Mouse (Mus musculus) embryonic fibroblast, embryonic 13.5 days (primary cell): ENCODE data around the gene Cand1. TPM values are rescaled to one million over a fixed set of nuclear protein-coding genes. Genes with fewer than 3 reads are reported as not detected.

Experiments
- H3K27ac ChIP-seq: 2 replicates; pipeline ENCODE4 v1.5.1; 2012; ENCODE audit warnings: low read length, control low read depth, inconsistent platforms; ENCODE audit not compliant: insufficient read depth
- H3K4me1 ChIP-seq: 2 replicates; pipeline ENCODE4 v1.6.1; 2011; ENCODE audit warnings: low read length; ENCODE audit not compliant: control insufficient read depth, insufficient read depth
- H3K4me3 ChIP-seq: 2 replicates; pipeline ENCODE4 v1.5.1; 2011; ENCODE audit warnings: mild to moderate bottlenecking, control low read depth, low read length; ENCODE audit not compliant: insufficient read depth
- CTCF ChIP-seq: IDR thresholded peaks from 2 replicates; pipeline ENCODE4 v1.5.1; 2011; ENCODE audit warnings: mild to moderate bottlenecking, control low read depth, low read length, moderate library complexity, borderline replicate concordance; ENCODE audit not compliant: insufficient read depth
- POLR2A ChIP-seq: IDR thresholded peaks from 2 replicates; pipeline ENCODE4 v1.6.1; 2011; ENCODE audit warnings: low read depth, mild to moderate bottlenecking, control low read depth, low read length, moderate library complexity
- polyA plus RNA-seq: library from polyadenylated mRNA; stranded (reverse); fragments of >200 nt; gene quantifications from 2 replicates; pipeline ENCODE4 v1.2.4, GENCODE M21; 2011; ENCODE audit warnings: low read depth; ENCODE audit not compliant: missing spikeins, insufficient read length

Gene Cand1
- polyA plus RNA-seq, 1 experiment, result 162 TPM

- TF ChIP-seq CTCF, result no peak
- no peak for TF ChIP-seq POLR2A
- Histone ChIP-seq H3K4me1 (no peaks in the 10 kb centered on the region), H3K27ac (no peak overlapping the region), H3K4me3 (no peak overlapping the region)
Measured at GRCm38 (mm10) chr10:119244146-119244545, 4.3 kb upstream of the Cand1 start.

GRCm38 (mm10) chr10:119240722-119241089, 851 bp upstream of the Cand1 start:
- TF ChIP-seq CTCF (no peak), POLR2A (no peak)
- peak overlapping the region; percentile 39 for H3K4me3 ChIP-seq
- no peaks in the 10 kb centered on the region for H3K4me1 ChIP-seq
- H3K27ac ChIP-seq, result peak overlapping the region; percentile 78

GRCm38 (mm10) chr10:119239633-119239968, 254 bp downstream of the Cand1 start:
- TF ChIP-seq CTCF (no peak), POLR2A (no peak)
- Histone ChIP-seq H3K4me3 (peak overlapping the region; percentile 79), H3K4me1 (no peaks in the 10 kb centered on the region), H3K27ac (peak overlapping the region; percentile 88)

GRCm38 (mm10) chr10:119238985-119239631, 747 bp downstream of the Cand1 start:
- peak overlapping the region; percentile 79 for H3K4me3 ChIP-seq
- no peak for TF ChIP-seq POLR2A
- no peak for TF ChIP-seq CTCF
- H3K27ac ChIP-seq, result peak overlapping the region; percentile 88
- H3K4me1 ChIP-seq, result no peaks in the 10 kb centered on the region

- Histone ChIP-seq H3K27ac (no peak overlapping the region), H3K4me1 (peaks cover 7% of the 10 kb centered on the region), H3K4me3 (no peak overlapping the region)
- TF ChIP-seq POLR2A (no peak), CTCF (no peak)
Measured at GRCm38 (mm10) chr10:119231526-119231925, 8.3 kb downstream of the Cand1 start.

GRCm38 (mm10) chr10:119230703-119231102, 9.2 kb downstream of the Cand1 start:
- peaks cover 7% of the 10 kb centered on the region for H3K4me1 ChIP-seq
- no peak overlapping the region for H3K27ac ChIP-seq
- no peak overlapping the region for H3K4me3 ChIP-seq
- TF ChIP-seq CTCF, result no peak
- TF ChIP-seq POLR2A, result no peak

GRCm38 (mm10) chr10:119230074-119230669, 9.7 kb downstream of the Cand1 start:
- Histone ChIP-seq H3K4me1 (peaks cover 7% of the 10 kb centered on the region), H3K27ac (no peak overlapping the region), H3K4me3 (no peak overlapping the region)
- TF ChIP-seq POLR2A (no peak), CTCF (no peak)

- TF ChIP-seq CTCF (no peak), POLR2A (no peak)
- Histone ChIP-seq H3K4me1 (peaks cover 7% of the 10 kb centered on the region), H3K4me3 (no peak overlapping the region), H3K27ac (no peak overlapping the region)
Measured at GRCm38 (mm10) chr10:119223686-119224085, 16.2 kb downstream of the Cand1 start.

- H3K4me3 ChIP-seq, result no peak overlapping the region
- H3K4me1 ChIP-seq, result peaks cover 7% of the 10 kb centered on the region
- TF ChIP-seq CTCF, result no peak
- no peak for TF ChIP-seq POLR2A
- no peak overlapping the region for H3K27ac ChIP-seq
Measured at GRCm38 (mm10) chr10:119221631-119222030, 18.2 kb downstream of the Cand1 start.

- no peak for TF ChIP-seq POLR2A
- TF ChIP-seq CTCF, result no peak
- Histone ChIP-seq H3K27ac (no peak overlapping the region), H3K4me3 (no peak overlapping the region), H3K4me1 (peaks cover 7% of the 10 kb centered on the region)
Measured at GRCm38 (mm10) chr10:119219415-119219814, 20.4 kb downstream of the Cand1 start.
